Mouse (Mus musculus) layer of hippocampus, adult 11-12 months (tissue): ENCODE data around the gene Sytl1.

ENCODE experiments used
- DNase-seq: peaks from one replicate; pipeline ENCODE4 v3.0.0; 2022; ENCODE audit warnings: low spot score

Sytl1 gene

DNA sequence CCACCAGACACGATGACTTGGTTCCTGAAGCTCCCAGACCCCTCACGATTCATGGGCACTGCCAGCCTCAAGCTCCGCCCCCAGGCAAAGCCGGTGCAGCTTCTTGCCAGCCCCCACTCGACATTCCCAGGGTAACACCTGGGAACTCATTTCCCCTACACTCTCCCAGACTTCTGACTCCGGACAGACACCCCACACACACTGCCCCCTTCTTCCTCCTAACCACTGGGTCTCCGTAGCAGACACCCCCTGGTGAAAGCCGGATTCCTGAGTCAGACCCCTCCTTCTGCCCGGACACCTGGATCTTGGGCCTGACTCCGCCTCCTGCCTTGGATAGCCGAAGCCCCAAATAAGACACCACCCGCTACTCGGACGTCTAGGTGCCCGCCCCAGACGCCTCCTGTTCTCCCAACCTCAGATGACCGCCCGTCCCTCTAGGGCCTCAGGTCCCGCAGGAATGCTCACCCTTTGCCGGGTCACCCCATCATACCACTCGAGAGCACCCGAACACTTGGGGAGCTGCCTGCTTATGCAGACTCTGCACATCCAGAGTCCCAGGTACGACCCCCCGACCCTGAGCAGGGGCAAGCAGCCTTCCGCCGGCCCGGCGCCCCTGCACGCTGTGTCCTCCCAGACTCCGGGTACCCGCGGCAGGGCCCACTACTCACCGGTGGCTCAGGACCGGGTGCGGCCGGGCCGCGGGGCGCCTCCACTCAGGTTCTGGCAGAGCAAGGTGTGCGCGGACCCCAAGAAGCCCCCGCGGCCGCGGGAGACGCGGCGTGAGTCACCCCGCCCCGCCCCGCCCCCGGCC lies 51.0 kb downstream of the Sytl1 start, which contains the start of the genes Cd164l2 and Gpr3:
Cd164l2 (plus strand) TSS at position 381 of the 811 bp plus-strand sequence.
Gpr3 (minus strand) TSS at position 786 of the 811 bp plus-strand sequence.
- no peak for DNase-seq

DNA sequence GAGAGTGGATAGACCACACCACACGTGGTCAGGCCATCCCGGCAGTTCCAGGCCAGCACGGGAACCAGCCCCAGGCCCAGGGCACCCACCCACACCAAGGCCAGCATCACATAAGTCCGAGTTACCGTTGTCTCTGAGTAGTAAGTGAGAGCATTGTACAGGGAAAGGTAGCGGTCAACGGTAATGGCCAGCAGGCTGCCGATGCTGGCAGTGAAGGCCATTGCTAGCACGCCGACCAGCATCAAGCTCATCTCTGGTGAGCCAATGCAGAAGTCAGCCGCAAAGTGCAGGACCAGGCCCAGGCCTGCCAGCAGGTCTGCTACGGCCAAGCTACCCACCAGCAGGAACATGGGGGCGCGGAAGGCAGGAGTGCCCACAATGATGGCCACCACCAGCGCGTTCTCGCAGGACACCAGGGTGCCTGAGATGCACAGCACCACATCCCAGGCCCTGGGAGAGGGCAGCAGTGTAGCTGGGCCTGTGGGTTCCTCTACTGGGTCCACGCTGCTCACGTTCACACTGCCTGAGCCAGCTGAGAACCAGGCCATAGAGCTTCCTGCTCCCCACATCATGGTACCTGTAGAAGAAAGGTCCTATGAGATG lies 52.0 kb downstream of the Sytl1 start:
- no peak for DNase-seq

DNA sequence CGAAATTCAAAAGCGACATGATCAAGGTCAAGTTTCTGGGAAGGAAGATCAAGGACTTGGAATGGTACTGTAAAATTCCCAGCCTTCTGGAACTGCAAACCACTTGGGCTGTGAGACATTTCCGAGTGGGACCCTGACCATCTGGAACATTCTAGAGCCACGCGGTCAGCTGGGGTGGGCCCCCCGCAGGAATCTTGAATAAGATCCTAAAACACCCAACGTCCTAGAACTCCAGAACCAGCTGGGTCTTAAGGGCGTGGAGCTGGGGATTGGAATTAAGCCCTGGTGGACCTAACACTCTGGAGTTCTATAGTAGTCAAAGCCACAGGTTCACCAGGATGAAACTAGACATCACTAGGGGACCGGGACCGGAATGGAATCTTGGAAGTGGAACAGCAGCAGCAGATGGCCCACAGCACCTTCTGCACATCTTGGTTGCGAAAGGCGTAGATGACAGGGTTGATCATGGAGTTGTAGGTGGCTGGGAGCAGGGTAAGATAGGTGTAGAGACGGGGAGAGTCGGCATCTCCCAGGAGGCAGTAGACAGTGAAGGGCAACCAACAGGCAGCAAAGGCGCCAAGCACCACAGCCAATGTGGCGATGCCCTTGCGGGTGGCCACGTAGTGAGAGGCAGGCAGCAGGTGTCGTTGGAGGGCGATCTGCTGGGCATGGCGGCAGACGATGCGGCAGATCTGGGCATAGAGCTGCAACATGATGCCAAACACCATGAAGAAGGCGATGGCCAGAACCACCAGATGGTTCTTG lies 52.7 kb downstream of the Sytl1 start:
- DNase-seq: no peak

DNA sequence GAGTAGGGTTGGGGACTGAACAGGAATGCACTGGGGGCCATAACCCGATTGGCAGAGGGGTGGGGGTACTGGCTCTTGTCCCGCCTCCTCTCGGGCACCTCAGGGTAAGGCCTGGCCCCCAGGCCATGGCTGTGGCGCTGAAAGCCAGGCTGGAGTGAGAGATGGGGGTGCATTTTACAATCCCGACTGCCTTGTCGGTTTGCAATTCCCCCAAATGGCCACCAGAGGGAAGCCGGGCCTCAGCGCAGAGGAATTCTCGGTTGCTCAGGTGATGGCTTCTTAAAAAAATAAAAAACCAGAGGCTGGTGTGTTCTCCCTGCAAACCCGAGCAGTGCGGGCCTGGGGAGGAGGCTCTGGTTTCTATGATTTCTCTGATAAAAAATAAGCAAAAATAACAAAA lies 53.5 kb downstream of the Sytl1 start:
- DNase-seq: peak; percentile 57

DNA sequence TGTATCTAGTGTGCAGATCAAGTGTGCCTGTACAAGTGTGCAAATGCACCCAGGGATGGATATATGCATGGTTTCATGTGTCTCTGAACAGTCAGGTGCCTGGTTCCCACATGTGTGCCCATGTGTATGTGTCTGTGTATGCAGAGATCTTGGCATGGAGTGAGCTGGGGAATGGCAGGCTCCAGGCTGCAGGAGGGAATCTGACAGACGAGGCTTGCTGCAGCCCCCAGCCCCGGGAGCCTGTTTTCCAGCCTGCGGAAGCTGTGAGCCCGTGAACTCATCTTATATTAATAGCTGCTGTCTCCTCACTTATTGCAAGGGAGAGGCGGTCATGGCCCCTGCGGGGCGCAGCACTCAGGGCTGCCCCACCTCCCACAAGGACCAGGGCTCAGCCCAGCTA lies 58.5 kb downstream of the Sytl1 start:
- no peak for DNase-seq

DNA sequence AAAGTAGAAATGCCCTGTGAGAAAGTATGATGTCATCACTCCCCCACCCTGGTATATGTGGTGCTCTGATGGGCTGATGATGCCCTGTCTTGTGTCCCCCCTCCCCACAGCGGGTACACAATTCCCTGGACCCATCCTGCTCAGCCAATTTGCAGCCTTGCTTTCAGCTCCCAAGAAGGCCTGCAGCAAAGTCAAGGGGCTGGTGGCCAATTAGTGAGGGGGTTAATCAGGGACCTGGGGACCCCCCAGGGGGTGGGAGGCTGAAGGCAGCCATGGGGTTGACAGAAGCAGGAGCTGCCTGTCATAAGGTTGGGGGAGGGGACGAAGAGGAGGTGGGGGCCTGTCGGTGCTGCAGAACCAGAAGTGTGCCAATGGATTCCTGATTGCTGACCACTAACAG lies 59.3 kb downstream of the Sytl1 start:
- no peak for DNase-seq
